Mouse (Mus musculus): ENCODE data around the gene Dppa4.

Gene Dppa4

DNA sequence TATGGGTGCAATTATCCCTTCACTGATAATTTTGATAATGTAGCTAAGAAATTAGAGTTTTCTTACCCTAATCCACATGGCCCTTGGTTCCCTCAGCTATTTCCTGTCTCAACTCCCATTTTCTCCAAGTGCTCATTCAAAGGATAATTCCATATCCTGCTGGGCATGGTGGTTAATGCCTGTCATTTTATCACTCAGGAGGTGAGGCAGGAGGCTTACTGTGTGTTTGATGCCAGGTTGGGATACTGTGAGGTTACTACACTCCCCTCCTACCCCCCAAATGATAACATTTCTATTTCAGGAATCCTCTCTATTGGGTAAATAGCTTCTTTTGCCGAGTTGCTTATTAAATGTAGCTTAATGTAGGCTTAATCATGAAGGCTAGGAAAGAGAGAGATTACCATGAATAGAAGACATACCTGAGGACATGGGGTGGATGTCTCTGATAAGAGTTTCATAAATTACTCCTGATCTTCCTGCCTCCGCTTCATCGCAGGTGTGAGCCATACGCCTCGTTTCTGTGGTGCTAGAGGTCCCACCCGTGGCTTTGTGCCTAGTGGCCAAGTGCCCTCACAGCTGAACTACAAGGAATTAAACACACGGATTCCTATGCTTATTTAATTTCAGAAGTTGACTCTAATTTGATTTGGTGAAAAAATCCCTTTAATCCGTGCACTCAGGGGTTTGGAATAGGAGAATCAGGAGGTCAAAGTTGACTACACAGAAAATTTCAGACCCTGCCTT is 40.2 kb downstream of the Dppa4 start:
- DNase-seq (ENCODE audit: low spot score): no peak

DNA sequence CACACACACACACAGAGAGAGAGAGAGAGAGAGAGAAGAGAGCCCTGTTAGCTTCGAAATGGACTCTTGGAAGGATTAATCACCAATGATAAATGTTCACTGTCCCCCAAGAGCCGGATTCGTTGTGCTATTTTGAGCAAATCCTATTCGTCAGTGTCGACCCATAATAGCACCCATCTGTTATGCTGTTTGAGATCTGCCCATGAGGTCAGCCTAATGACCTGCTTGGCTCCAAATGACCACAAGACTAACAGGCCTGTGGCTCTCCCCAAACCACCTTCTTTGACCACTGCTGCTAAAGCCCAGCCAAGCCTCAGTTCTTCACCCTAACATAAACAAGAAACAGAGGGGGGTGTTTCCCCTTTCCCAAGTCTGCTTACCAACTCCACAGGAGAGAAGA is 43.4 kb downstream of the Dppa4 start:
- DNase-seq (ENCODE audit: low spot score): no peak

DNA sequence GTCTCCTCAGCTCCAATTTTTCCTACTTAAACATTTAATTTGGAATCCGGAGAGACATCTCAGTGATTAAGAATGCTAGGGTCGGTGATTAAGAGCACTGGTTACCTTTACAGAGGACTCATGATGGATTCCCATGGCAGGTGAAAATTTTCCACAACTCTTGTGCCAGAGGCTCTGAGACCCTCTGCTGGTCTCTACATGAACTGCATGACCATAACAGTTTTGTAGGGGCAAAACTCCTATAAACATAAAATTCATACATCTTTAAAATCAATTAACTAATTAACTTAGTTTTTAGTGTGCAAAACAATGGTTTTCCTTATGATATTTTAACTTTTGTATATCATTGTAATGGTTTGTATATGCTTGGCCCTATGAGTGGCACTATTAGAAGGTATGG is 44.9 kb downstream of the Dppa4 start:
- no peak for DNase-seq (ENCODE audit: low spot score)

DNA sequence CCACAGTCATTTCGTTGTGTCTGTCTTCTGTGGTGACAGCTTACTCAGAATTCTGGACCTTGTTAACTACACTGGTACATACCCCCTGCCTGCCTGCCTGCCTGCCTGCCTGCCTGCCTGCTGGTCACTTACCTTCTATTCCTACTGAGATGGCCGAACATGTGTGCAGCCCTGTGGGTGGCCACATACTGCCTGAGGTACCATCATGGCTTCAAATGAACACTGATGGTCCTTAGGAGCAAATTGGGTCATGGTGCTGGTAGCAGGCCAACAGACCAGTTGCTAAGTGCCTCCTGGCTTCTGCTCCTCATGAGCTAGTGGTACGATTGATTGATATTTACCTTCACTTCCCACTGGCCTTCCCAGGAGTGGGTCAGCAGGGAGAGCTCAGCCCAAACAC is 48.3 kb downstream of the Dppa4 start:
- no peak for DNase-seq (ENCODE audit: low spot score)

DNA sequence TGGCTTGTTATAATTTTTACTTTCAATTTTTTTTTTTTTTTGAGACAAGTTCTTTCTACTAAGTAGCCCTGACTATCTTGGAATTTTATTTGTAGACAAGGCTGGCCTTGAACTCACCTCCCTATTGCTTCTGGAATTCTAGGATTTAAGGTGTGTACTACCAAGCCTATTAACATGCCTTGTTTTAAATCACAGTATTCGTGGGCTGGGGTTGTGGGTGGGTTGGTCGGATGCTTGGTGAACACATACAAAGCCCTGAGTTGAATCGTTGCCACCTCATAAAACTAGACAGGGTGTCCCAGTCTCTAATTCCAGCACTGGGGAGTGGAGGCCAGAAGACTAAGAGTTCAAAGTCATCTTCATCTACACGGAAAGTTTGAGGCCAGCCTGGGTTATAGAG is 51.8 kb downstream of the Dppa4 start:
- DNase-seq (ENCODE audit: low spot score): no peak

Measured in left cerebral cortex, adult 11 months (tissue).